8 mouse cellular contexts compared by ENCODE assay signal in genomic region chr9:107578587-107578986, GRCm38 (mm10). TPM values are rescaled to one million over a fixed set of nuclear protein-coding genes. Genes with fewer than 3 reads are reported as not detected.
DNase-seq lines count a peak whose midpoint lies in the region; ATAC-seq lines count a peak whose summit lies in the region.

Gene Naa80 (plus strand): TSS chr9:107578887.

- DNase-seq in left cerebral cortex, adult 18-20 months (ENCODE audit: low spot score in 2 of 2), result no peak
- DNase-seq in left cerebral cortex, postnatal 10 days (ENCODE audit: extremely low spot score in 1 of 2, low spot score in 2 of 2), result no peak
- DNase-seq in adrenal gland, postnatal 36 days, result no peak
- no peak for DNase-seq in gastrocnemius, postnatal 10 days
- no peak for DNase-seq in intestine, embryonic 14.5 days (ENCODE audit: low spot score)
- DNase-seq in frontal cortex, postnatal 36 days (ENCODE audit: low spot score in 2 of 2), result no peak
- no peak for DNase-seq in frontal cortex, postnatal 10 days (ENCODE audit: low spot score in 2 of 2)

- ATAC-seq in intestine, embryonic 14.5 days (replicated peaks; ENCODE audit: low FRiP score, low TSS enrichment, low read depth), result no peak
- no peak for ATAC-seq in midbrain, embryonic 16.5 days

- H3K4me1 ChIP-seq in intestine, embryonic 14.5 days (replicated peaks; ENCODE audit: control insufficient read depth, insufficient read depth, low read length), result peaks cover 7% of the 10 kb centered on the region
- H3K4me1 ChIP-seq in midbrain, embryonic 16.5 days (ENCODE audit: control insufficient read depth, insufficient read depth, low read length), result peaks cover 18% of the 10 kb centered on the region

- no peak within 1 kb of the TSS for H3K27ac ChIP-seq in intestine, embryonic 14.5 days (ENCODE audit: low read depth)
- H3K27ac ChIP-seq in midbrain, embryonic 16.5 days (ENCODE audit: low read length), result no peak within 1 kb of the TSS

- H3K4me3 ChIP-seq in intestine, embryonic 14.5 days (ENCODE audit: low read depth, low read length), result no peak within 1 kb of the TSS
- H3K4me3 ChIP-seq in midbrain, embryonic 16.5 days (ENCODE audit: low read depth, low read length), result no peak within 1 kb of the TSS

- no peaks in the 10 kb centered on the region for H3K27me3 ChIP-seq in intestine, embryonic 14.5 days (replicated peaks; ENCODE audit: control insufficient read depth, insufficient read depth, low read length)
- H3K27me3 ChIP-seq in midbrain, embryonic 16.5 days (ENCODE audit: control insufficient read depth, insufficient read depth, low read depth, low read length), result no peaks in the 10 kb centered on the region

- H3K36me3 ChIP-seq in intestine, embryonic 14.5 days (ENCODE audit: control insufficient read depth, insufficient read depth, low read length), result peaks cover 14% of the 10 kb centered on the region
- peaks cover 8% of the 10 kb centered on the region; the same call in 1 of the 2 replicates for H3K36me3 ChIP-seq in midbrain, embryonic 16.5 days (ENCODE audit: control insufficient read depth, insufficient read depth, low read length)

- intact Hi-C loops in left cerebral cortex, postnatal 10 days (cut with DNase I), result no loop called here

- H3K4me2 ChIP-seq in intestine, embryonic 14.5 days (ENCODE audit: low read length), result 0 out of 2 replicates have a peak within 1 kb of the TSS, but pooled peaks have one; percentile 7
- no peak within 1 kb of the TSS for H3K4me2 ChIP-seq in midbrain, embryonic 16.5 days (ENCODE audit: low read length)

- H3K9ac ChIP-seq in intestine, embryonic 14.5 days (ENCODE audit: low read length), result no peak within 1 kb of the TSS
- H3K9ac ChIP-seq in midbrain, embryonic 16.5 days (ENCODE audit: low read depth, low read length), result no peak within 1 kb of the TSS

- H3K9me3 ChIP-seq in intestine, embryonic 14.5 days (ENCODE audit: control insufficient read depth, low read length), result no peaks in the 10 kb centered on the region
- no peaks in the 10 kb centered on the region for H3K9me3 ChIP-seq in midbrain, embryonic 16.5 days (replicated peaks; ENCODE audit: control insufficient read depth, low read length, poor library complexity, severe bottlenecking)

- WGBS in intestine, embryonic 14.5 days, result 75% methylated on average over 3 of the region's 3 CpGs
- WGBS in midbrain, embryonic 16.5 days, result 83% methylated on average over 3 of the region's 3 CpGs

RNA-seq across cellular contexts. Expression of gene Naa80, which starts in this region (rescaled TPM):
- 10 to 100 TPM; 10.1 to 13.4 TPM for total RNA-seq in left cerebral cortex, adult 18-20 months (2021)
- total RNA-seq in left cerebral cortex, postnatal 10 days (2021), result 1 to 10 TPM; 9.3 to 9.8 TPM
- total RNA-seq in adrenal gland, postnatal 36 days (2021), result 10 to 100 TPM; 14.5 to 19.5 TPM
- 10 to 100 TPM; 12.1 to 15.7 TPM for total RNA-seq in gastrocnemius, postnatal 10 days (2021)
- polyA plus RNA-seq in intestine, embryonic 14.5 days (2014; fragmentation: Nextera tagmentation; extraction: Ambion mirVana), result 14.7 and 19.6 TPM in 2 replicates
- polyA plus RNA-seq in midbrain, embryonic 16.5 days (2015; fragmentation: Nextera tagmentation; extraction: Ambion mirVana), result 14.9 and 18.6 TPM in 2 replicates
